Mouse (Mus musculus) forebrain, embryonic 15.5 days (tissue): ENCODE measurements at regions not wholly inside any gene's neighbourhood (a gene's known extent, or its start where the extent isn't known, plus 50 kb on each side); places are given as distances from the start of the nearest gene placed in this dataset.

Experiments
- ATAC-seq: fragments of 200-750 bp; cut with Nextera tagmentation; replicated peaks from 2 replicates; pipeline ENCODE4 v1.8.0; 2017; ENCODE audit warnings: mild to moderate bottlenecking, moderate TSS enrichment, moderate library complexity
- H3K27ac ChIP-seq: fragments of 300-500 bp; sonication (generic); replicated peaks from 2 replicates; pipeline ENCODE4 v1.5.1; 2015; ENCODE audit warnings: mild to moderate bottlenecking, inconsistent platforms
- H3K27me3 ChIP-seq: fragments of 300-500 bp; sonication (generic); 2 replicates; pipeline ENCODE4 v1.6.1; 2015; ENCODE audit warnings: inconsistent platforms
- H3K36me3 ChIP-seq: fragments of 300-500 bp; sonication (generic); 2 replicates; pipeline ENCODE4 v1.6.1; 2015; ENCODE audit warnings: mild to moderate bottlenecking, inconsistent platforms
- H3K4me1 ChIP-seq: fragments of 300-500 bp; sonication (generic); 2 replicates; pipeline ENCODE4 v1.6.1; 2015; ENCODE audit warnings: inconsistent platforms
- H3K4me2 ChIP-seq: fragments of 300-500 bp; sonication (generic); replicated peaks from 2 replicates; pipeline ENCODE4 v1.6.1; 2015; ENCODE audit warnings: mild to moderate bottlenecking, inconsistent platforms
- H3K4me3 ChIP-seq: fragments of 300-500 bp; sonication (generic); 2 replicates; pipeline ENCODE4 v1.5.1; 2015; ENCODE audit warnings: mild to moderate bottlenecking, inconsistent platforms
- H3K9ac ChIP-seq: fragments of 300-500 bp; sonication (generic); replicated peaks from 2 replicates; pipeline ENCODE4 v1.6.1; 2015; ENCODE audit warnings: mild to moderate bottlenecking, inconsistent platforms
- H3K9me3 ChIP-seq: fragments of 300-500 bp; sonication (generic); 2 replicates; pipeline ENCODE4 v1.6.1; 2016; ENCODE audit warnings: inconsistent platforms
- WGBS: fragments of 180-500 bp; shearing (Covaris S2); methylation state at CpG from one replicate; pipeline ENCODE4 v1.1.7; 2015; ENCODE audit warnings: mixed read lengths; 5-methylcytosine and 5-hydroxymethylcytosine counted together

GRCm38 (mm10) chr4:26404266-26404665, 57.6 kb upstream of the Manea start:
- H3K27me3 ChIP-seq, result no peaks in the 10 kb centered on the region
- no peaks in the 10 kb centered on the region for H3K4me1 ChIP-seq
- no peaks in the 10 kb centered on the region for H3K36me3 ChIP-seq
- 51% methylated on average over 2 of the region's 2 CpGs for WGBS
- no peak overlapping the region for H3K27ac ChIP-seq
- H3K4me3 ChIP-seq, result no peak overlapping the region
- no peak for ATAC-seq
- H3K4me2 ChIP-seq, result no peak overlapping the region
- no peak overlapping the region for H3K9ac ChIP-seq
- no peaks in the 10 kb centered on the region for H3K9me3 ChIP-seq

- H3K27ac ChIP-seq, result no peak overlapping the region
- no peak overlapping the region for H3K9ac ChIP-seq
- H3K9me3 ChIP-seq, result no peaks in the 10 kb centered on the region
- no peaks in the 10 kb centered on the region for H3K36me3 ChIP-seq
- H3K4me2 ChIP-seq, result no peak overlapping the region
- H3K27me3 ChIP-seq, result no peaks in the 10 kb centered on the region
- peak; percentile 61 for ATAC-seq
- H3K4me3 ChIP-seq, result no peak overlapping the region
- H3K4me1 ChIP-seq, result no peaks in the 10 kb centered on the region
Measured at GRCm38 (mm10) chr4:26402213-26402612, 55.5 kb upstream of the Manea start.
